Mouse (Mus musculus) NIH3T3 (cell line): Measurements from ENCODE around the gene Vmn1r88.
"Not testable (repeated sequence)": the region's sequence is repeated elsewhere in the genome, so short reads cannot be mapped to it uniquely, and the experiment has no call there.

Source experiments
- DNase-seq: peaks from one replicate; pipeline ENCODE4 v3.0.0-alpha.2; 2012; ENCODE audit warnings: low read depth

Gene Vmn1r88

GRCm38 (mm10) chr7:13159268-13159667 is at the start of gene Vmn1r88:
TSS of gene Vmn1r88 (plus strand) at chr7:13159568.
- DNase-seq = no peak

GRCm38 (mm10) chr7:13119817-13120216 is 39.6 kb upstream of the Vmn1r88 start, which contains the start of gene Vmn1r86:
TSS of gene Vmn1r86 (minus strand) at chr7:13119917.
- no peak for DNase-seq

- DNase-seq = not testable (repeated sequence)
Observed at GRCm38 (mm10) chr7:13123554-13124153, 35.7 kb upstream of the Vmn1r88 start.

GRCm38 (mm10) chr7:13131856-13132255 is 27.5 kb upstream of the Vmn1r88 start:
- peak; percentile 61 for DNase-seq

- DNase-seq = no peak
Observed at GRCm38 (mm10) chr7:13137340-13137739, 22.0 kb upstream of the Vmn1r88 start.

GRCm38 (mm10) chr7:13140057-13140456 is 19.3 kb upstream of the Vmn1r88 start, which contains the start of gene Vmn1r87:
TSS of gene Vmn1r87 (minus strand) at chr7:13140157.
- DNase-seq = no peak

GRCm38 (mm10) chr7:13212720-13213119 is 53.4 kb downstream of the Vmn1r88 start, which contains the start of gene Vmn1r89:
TSS of gene Vmn1r89 (plus strand) at chr7:13213020.
- DNase-seq = no peak
